Mouse (Mus musculus) cerebellum, adult 11-12 months (tissue): Measurements from ENCODE around the gene Hivep2.
A peak's percentile ranks its signal among the peaks of the same experiment; 100 is the strongest.

Experiments
- DNase-seq: peaks from one replicate; pipeline ENCODE4 v3.0.0; 2022

Gene Hivep2

DNA sequence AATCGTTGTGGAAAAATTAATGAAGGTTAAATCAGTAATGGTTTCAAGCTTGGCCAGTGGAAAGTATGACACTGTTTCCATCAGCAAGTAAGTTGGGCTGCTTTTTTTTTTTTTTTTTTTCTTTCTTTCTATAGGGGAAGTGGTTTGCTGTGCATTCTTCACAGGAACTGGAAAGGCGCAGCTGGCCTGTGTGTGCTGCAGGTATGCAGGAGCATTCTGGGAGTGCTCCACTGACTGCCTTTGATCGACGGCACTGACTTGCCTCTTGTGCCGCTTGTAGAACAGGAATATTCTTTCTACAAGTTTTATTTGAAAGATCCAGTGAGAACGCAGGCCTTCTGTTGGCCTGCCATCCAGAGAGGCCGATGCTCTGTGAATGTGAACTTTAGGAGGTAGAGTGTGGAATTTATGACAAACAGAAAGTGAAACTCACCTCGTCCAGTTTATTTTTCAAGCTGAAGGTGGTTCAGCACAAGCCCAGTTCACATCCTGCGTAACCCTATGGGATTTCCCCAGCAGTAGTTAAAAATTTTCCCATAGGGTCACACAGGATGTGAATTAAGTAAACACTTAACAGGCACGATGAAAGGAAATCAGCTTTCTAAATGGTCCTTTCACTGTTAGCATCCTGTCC is 120.1 kb downstream of the Hivep2 start:
- DNase-seq = no peak

DNA sequence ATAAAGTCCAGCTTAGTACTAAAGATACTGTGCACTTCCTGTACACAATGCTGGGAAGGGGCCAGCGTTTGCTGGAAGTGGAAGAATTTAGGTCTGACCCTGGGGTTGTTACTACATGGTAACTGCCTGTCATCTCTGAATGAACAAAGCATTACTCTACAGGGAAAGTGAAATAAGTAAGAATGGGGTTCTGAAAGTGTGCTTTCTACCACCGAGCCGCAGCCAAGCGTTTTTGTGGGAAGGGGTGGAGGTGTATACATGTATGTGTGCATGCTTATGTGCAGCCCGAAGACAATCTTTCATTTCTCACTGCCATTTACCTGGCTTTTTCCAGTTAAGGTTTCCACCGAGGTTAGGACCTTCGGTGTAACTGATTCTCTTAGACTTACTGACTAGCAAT is 121.4 kb downstream of the Hivep2 start:
- DNase-seq = no peak

DNA sequence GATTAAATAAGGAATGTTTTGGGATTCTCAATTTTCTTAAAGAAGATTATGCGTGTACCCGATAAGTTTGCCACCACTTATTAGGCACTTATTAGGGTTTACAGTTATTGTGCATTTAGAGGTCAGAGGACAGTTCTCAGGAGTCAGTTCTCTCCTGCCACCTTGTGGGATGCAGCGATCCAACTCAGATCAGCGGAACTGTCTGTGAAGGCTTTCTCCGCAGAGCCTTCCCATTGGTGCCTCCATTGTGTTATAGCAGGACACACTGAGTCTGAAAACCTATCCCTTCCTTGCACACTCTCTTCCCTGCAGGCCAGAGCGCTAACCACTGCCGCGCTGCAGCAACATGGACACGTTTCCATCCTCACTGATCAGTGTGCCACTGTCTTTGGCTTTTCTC is 123.6 kb downstream of the Hivep2 start:
- no peak for DNase-seq

DNA sequence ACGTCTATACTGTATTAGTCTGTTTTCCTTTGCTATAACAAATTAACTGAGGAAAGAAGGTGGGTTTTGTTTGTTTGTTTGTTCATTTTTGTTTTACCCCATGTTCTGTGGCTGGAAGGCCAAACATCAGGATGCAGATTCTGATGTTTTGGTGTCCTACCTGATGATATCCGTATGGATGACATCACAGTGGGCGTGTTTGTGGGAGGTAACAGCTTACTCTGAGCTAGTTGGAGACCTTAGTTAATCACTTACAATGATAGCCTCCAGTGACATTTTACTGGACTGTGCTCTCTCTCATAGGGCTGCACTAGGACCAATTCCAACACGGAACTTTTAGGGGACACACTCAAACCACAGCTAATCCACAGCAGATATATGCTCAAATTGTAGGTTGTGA is 128.2 kb downstream of the Hivep2 start:
- DNase-seq = no peak

DNA sequence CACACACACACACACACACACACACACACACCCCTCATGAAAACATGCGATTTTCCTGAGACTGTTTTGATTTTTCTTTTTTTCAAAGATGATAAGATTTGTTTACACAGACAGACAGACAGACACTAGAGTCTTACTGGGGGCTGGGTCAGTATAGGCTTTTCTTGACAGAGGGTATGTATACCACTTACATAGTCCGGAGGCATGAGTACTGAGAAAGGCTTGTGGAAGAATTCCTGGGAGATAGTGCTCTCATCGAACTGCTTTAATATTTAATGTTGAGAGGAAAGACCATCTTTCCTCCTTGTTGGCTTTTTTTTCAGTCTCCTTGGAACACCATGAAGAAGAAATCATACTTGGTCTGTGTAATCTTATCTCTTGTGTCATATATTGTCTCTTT is 130.2 kb downstream of the Hivep2 start:
- DNase-seq = no peak

DNA sequence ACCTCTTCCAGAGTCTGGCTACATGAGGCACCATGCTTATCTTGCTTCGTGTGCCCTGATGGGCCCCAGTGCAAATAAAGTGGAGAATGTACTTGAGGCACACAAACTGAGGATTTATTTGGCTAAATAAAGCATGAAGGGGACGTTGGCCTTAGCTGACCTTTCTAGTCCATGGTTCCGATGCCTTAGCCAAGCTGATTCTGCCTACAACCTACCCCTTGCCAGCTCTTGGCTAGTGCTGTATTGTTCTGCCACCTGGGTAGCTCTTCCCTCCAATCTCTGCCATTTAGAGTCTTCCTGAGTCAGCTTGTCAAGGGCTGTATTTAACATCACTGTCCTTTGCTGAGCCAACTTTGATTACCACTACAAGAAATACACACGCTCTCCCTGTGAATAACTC is 133.3 kb downstream of the Hivep2 start:
- peak; percentile 88 for DNase-seq

DNA sequence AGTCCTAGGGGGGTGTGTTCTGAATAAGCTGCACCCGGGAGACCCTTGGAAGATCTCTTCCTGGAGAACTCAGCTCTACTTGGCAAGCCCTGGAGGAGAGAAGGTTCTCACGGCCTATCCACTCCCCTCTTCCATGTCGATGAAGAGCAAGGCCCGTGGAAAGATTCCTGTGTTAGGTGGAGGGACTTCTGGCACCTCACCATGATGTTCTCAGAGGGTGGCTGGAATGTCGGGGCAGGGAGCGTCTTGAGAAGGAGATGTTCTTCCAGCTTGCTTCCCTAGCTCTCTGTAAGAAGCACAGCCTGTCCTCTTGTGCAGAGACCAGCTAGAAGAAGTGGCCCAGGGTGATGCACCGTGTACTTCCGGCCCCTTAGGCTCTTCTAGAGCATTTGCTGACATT is 134.2 kb downstream of the Hivep2 start:
- no peak for DNase-seq

DNA sequence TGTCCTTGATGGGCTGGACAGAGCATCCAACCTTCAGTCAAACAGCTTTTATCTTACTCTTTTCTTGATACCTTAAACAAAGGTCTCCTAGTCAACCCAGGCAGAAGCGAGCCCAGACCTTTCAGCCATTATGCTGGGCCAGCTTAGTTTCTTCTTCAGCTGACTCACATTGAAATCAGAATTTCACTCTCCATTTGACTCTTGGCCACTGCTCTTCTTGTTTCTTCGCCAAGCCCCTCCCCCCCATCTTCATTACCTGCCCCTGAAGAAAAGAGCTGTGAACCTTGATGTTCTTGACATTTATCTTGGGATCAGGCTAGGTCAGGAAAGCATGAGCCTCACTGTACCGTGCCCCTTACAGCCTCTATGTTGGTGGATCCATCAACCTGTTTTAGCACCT is 135.0 kb downstream of the Hivep2 start:
- DNase-seq = no peak

DNA sequence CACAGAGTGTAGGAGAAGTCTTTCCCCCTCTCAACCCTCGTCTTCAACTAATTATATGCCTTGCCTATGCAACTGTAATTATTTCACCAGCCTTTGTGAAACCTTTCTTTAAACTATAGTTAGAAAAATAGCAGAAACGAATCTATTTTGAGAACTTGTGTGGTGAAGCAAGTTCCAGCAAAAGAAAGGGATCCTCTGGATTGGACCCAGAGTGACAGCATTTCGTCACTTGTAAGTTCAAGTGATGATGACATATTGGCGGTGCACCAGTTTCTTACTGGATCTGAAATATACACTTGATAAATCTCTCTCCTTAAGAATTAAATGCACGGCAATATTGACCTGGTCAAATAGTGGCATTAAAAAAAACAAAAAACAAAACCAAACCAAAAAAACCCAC is 136.1 kb downstream of the Hivep2 start:
- DNase-seq = no peak

DNA sequence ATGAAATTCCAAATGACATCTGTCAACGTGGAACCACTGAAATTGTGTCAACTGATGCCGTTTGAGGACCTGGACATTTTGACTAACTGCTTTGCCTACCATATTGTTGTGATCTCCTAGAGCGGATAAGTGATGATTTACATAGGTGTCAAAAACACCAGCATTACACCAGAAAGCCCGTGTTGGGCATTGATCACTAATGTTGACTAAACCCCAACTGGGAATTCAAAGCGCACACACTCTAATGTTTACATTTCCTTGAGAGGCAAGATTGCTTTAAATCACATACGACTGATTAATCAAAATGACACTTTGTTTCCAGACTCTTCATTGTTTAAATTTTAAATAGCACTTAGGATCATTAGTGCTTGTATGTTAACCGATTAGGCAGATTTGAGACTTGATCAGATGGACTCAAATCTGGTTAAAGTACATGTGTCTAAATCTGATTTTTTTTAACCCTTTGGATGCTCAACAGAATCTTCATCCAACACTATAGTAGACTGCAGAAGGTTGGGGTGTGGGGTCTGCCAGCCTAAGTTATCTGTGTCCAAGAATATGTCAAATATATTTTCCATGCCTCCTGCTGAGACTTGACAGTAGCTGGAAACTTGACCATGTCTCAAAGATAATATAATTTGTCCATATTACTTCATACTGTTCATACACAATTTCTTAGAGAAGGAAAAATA is 142.3 kb downstream of the Hivep2 start:
- DNase-seq = no peak

DNA sequence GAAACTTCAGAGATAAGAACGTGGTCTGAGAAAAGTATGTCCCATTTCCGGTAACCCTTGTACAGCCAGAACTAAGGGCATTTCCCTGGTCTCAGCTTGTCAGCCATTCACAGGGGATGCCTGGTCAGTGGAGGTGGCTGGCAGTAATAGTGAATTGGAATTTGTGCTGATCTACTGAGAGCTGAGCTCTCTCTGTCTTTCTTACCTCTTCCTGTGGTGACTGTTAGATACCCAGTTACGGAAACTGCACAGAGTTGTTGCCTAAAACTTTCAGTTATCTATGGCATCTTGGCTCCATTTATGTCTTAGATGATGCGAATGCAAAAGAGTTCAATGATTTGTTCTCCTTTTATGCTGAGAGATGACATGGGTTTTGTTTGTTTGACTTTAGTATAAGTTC is 150.0 kb downstream of the Hivep2 start:
- no peak for DNase-seq

DNA sequence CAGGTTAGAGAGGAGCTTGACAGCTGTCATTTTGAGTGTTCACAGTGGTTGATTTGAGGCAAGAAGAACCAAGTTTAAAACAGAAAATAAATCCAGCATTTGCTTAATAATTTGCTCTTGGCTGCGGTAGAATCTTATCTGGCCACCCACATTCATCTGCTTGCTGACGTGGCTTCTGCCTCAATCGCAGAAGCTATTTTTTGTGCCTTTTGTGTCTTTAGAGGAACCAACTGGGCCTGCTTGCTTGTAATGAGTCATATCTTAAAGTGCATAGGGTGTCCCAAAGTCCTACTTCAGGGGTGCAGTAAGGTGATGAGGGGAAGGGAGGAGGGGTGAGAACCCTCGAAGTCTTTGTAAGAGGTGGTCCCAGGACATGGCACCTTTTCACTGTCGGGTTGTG is 151.1 kb downstream of the Hivep2 start:
- DNase-seq = no peak

DNA sequence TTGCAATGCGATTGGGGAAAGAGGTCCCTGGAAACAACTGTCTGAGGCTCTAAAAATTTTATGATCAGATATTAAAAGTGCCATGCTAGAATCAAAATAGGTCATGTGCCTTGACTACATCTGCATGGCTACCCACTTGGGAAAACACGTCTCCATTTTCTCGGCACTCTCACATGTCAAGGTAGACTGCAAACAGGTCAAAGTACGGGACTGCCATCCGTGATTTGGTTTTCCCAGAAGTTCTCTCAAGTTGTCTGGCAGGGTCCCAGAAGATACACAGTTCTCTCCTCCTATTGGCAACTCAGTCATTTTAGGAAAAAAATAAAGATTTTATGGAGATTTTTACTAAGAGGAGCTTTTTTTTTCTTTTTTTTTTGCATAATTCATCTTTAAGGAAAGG is 153.3 kb downstream of the Hivep2 start:
- no peak for DNase-seq

DNA sequence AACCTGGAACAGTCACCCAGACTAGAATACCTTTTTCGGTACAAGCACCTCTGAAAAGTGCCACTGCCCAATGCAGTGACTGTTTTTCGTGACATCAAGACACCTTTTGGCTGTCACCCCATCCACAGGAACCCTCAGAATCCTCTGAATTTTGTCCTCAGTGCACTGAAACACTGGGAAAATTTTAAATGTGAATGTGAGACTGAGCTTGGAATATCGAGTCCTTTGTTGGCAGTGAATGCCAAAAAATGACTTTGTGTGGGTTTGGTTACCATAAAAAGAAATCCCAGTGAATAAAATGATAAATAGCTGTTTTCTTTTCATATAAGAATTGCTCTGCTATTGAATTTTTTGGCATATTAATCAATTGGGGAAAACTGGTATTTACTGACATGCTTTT is 154.6 kb downstream of the Hivep2 start:
- no peak for DNase-seq

DNA sequence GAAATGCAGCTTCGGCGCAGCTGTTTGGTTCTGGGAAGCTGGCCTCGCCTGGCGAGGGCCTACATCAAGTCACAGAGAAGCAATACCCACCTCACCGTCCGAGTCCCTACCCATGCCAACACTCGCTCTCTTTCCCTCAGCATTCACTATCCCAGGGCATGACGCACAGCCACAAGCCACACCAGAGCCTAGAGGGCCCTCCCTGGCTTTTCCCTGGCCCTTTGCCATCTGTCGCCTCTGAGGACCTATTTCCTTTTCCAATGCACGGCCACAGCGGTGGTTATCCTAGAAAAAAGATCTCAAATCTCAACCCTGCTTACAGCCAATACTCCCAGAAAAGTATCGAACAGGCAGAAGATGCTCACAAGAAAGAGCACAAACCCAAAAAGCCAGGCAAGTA is 162.0 kb downstream of the Hivep2 start:
- DNase-seq = no peak

DNA sequence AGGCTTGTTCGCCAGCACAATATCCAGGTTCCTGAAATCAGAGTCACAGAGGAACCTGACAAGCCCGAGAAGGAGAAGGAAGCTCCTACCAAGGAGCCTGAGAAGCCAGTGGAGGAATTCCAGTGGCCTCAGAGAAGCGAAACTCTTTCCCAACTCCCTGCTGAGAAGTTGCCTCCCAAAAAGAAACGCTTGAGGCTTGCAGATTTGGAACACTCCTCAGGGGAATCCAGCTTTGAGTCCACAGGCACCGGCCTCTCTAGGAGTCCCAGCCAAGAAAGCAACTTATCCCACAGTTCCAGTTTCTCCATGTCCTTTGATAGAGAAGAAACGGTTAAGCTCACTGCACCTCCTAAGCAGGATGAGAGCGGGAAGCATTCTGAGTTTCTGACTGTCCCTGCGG is 164.4 kb downstream of the Hivep2 start:
- no peak for DNase-seq

DNA sequence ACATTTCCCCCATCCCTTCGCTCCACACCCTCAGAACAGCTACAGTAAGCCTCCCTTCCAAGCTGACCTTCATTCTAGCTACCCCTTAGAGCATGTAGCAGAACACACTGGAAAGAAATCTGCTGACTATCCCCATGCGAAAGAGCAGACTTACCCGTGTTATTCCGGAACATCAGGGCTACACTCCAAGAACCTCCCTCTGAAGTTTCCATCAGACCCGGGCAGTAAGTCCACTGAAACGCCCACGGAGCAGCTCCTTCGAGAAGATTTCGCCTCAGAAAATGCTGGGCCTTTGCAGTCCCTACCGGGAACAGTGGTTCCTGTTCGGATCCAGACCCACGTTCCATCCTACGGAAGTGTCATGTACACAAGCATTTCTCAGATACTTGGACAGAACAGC is 165.4 kb downstream of the Hivep2 start:
- DNase-seq = no peak

DNA sequence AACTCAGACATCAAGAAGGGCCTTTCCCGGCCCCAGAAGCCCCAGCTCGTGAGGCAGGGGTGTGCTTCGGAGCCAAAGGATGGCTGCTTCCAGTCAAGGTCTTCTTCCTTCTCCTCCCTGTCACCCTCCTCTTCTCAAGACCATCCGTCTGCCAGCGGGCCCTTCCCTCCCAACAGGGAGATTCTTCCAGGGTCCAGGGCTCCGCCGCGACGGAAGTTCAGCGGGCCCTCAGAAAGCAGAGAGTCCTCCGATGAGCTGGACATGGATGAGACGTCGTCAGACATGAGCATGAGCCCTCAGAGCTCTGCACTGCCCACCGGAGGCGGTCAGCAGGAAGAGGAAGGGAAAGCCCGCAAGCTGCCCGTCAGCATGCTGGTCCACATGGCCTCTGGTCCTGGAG is 166.2 kb downstream of the Hivep2 start:
- no peak for DNase-seq

DNA sequence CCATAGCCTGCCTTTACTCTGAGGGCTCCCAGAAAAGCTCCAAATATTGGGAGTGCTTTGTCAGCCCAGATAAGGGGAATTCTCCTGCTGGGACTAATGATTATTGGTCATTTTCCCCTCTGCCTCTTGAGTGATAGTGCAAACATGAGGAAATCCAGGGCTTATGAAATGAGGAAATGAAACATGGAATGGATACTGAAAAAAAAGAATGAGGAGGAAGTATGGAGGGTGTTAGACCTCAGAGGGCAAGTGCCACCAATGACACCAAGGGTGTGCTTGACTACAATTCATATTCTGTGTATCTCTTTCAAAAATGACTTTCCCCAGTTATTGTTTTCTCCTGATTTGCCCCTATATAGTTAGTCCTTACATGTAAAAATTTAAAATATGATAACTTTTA is 167.1 kb downstream of the Hivep2 start:
- no peak for DNase-seq

DNA sequence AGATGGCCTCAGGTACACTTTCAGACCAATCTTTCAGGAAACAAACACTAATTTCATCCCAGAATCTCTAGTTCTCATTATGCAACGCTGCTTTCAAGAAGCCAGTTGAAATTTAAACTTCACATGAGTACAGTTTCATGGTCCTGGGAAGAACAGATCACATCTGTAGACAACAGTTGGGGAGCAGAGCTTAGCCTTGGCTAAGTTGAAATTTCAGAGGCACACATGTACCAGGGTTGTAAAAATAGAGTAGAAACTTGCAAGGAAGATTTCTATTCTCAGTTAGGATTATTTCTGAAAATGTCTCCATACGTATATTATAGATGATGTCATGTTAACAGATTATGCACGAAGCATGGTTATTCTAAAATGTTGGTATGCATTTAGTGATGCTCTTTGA is 172.8 kb downstream of the Hivep2 start:
- DNase-seq = no peak

DNA sequence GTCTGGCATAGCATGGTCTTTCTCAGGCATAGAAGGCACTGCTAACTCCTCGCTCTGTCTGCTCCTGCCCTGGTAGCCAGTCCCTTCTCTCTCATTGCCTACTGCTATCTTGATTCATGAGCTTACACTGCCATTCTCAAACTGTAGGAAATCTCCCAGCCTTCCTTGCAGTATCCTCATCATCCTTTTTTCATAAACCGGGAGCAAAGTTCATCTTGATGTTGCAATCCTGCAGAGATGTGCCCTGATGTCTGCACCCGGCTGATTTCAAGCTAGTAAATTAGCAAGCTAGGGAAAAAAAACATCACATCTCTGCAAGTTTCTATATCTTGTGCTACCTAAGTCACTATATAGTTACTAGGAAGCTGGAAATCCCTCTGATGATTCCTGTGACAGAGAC is 179.0 kb downstream of the Hivep2 start:
- DNase-seq = no peak

DNA sequence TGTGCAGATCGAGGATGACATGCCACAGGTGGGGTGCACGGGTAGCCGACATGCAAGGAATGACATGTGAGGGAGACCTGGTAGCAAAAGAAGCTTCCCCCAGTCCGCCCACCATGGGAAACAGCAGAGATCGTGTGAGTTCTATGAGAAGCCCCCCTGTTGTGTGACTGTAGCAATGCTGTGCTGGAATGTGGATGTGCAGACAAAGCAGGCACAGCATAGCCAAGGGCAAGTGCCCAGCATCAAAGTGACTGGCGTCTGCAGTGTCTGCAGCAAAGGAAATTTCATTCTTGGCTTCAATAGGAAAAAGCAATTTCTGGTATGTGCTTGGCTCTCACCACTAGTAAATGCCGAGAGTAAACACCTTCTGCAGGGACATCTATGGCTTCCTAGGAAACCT is 199.0 kb downstream of the Hivep2 start:
- no peak for DNase-seq

DNA sequence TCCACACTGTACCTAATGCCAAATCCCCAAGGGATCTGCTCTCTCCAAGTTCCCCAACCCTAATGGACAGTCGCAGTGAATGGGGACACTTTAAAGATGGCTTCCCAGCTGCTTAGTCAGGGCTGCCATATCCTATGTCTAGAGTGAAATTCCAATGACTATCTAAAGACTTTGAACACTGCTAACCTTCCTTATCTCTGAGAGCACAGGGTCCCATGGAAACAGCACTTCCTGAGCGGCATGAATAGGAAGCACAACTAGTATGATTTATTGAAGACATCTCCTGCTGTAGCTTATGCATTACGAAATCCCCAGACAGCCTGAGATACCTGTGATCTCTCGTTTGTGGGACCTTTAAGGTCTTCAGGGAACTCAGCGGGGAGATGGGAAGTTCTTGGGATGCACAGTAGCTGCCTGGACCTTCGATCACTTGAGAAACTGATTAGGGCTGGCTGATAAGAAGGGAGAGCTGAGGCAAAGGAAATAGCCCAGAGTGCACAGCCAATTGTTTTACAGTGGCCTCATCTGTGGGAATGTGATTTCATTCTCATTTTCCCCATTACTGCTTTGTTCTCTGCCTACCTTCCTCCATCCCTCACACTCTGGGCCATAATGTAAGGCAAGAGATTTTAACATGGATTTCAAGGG is 202.4 kb downstream of the Hivep2 start:
- DNase-seq = no peak

DNA sequence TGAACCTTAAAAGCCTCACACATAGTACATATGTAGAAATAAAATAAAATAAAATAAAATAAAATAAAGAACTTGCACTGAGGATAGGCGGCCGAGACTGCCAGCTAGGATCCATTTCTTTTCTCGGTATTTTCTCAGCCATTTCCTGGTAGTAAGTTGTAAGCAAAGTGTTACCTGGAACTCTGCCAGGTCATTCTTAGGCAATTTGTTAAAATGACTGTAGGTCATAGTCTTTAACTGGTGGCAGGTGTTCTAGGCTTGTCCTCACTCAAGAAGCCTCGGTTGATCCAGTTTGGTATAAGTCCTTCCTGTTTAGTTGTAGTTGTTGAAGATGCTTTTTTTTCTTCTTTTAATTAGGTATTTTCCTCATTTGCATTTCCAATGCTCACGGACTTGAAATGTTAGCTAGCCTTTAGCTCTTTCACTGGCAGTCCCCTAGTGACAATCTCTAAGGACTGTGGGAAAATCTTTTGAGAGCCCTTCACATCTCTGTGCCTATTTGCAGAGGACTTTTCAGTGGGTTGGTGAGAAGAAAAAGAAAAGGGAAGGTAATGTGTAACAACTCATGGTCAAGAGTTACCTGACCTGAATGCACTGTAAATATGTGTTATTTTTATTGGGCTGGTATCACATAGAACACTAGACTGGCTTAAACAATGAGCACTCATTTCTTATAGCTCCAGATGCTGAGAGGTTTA is 203.1 kb downstream of the Hivep2 start:
- DNase-seq = no peak
